Mouse (Mus musculus) lung, postnatal 4 days (tissue): ENCODE data around the gene Gdi1.

ENCODE experiments used
- DNase-seq, 2 experiments: peaks; one replicate each; pipeline ENCODE4 v3.0.0; 2021

Gdi1 gene

DNA sequence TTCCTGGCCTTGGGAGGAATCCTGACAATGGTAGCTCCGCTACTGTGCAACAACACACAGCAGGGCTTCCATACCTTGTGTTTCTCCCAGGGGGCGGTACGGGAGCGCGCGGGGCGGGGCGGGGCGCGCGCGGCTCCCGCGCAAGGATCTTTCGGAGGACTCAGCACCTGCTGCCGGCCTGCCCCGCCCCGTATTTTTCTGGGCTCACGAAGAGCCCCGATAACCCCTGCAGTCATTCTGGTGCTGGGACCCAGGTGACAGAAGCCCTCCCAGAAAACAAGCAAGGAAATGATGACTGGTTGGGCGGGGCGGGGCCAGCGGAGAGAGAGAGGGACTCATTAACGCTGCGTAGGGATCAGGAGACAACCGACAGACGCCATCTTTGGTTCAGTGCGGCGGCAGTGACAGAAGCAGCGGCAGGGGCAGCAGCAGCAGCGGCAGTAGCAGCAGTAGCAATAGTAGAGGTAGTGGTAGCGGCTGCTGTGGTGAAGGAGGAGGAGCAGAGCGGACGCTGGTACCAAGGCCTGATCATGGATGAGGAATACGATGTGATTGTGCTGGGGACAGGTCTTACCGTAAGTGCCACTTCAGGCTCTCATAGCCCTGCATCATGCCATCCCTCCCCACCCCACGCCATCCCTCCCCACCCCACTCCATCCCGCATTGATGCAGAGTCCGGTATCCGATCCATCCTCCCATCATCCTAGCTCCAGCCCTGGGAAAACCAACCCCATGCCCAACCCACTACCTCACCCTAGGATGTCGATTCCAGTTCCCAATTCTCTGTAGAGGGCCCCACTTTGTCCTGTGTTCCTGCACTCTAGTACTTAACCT, at the start of gene Gdi1:
Gene Gdi1, plus strand, starts transcription at position 132 of the 834 bp plus-strand sequence.
- peak; percentile 81 to 84 for DNase-seq

DNA sequence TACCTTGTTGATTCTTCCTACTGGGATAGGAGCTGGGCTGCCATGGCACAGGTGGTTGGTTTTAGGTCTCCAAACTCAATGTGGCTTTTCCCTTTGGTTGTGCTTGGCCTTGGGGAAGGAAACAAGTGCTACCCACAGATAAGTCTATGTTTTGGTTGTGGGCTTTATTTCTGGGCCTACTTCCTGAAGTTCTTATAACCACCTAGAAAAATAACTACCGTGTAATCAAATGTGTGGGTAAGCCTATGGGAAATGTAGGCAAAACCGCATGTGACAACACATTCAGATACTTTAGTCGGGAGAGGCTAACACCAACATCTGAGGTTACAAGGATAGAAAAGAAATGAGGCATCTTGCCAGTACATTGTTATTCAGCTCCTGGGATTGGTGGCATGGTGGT, 47.1 kb upstream of the Gdi1 start:
- DNase-seq: no peak

DNA sequence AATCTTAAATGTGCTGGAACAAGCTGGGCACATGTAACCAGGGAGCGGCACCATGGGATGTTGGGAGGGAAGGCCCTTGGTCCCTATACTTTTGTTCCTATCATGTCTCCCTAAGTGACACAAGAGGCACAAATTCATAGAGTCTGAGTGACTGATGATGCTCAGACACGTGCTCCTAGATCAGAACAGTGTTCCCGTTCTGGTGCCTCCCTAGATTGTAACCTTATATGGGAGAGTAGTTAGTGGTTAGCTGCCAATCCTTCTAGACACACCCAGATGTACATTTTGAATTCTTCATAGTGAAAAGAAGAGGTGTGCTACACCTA, 35.1 kb upstream of the Gdi1 start:
- DNase-seq: no peak

DNA sequence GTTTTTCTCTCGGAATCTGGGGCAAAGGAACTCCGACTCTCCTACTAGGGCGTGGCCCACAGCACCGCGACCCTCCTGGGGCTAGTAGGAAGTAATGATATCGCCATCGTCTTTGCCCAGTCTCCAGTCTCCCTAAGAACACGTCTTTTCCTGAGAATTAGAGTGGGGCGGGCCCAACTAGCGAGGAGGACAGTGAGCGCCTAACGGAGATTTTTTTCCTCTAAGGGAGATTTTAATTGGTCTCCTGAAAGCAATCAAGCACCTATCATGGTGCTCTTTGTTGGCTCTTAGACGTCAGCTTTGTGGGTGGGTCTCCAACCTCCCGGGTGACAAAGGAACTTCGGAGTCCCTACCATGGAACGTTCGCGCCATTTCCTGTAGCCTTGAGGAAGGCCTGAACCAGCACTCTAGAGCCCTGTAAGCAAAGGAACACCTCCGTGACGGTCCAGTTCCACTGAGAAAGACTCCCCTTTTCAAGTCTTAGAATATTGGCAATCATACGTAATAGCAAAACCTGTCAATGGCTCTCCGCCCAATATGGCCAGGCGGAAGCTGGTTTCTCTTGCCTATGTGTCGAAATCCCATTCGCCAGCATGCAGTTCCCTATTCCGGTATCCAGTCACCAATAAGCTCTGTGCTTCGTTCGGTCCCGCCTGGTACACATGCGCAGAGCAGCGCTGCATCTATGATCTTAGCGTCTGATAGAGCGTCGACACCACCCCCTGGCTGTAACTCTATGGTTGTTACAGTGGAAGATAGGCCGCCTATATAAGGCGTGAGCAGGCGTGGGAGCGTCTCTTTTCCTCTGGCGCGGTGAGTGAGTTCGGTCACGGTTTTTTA, 34.5 kb upstream of the Gdi1 start, which contains the start of gene Rpl10:
Gene Rpl10, plus strand, starts transcription at position 751 of the 840 bp plus-strand sequence.
- peak; percentile 93 to 96 for DNase-seq

DNA sequence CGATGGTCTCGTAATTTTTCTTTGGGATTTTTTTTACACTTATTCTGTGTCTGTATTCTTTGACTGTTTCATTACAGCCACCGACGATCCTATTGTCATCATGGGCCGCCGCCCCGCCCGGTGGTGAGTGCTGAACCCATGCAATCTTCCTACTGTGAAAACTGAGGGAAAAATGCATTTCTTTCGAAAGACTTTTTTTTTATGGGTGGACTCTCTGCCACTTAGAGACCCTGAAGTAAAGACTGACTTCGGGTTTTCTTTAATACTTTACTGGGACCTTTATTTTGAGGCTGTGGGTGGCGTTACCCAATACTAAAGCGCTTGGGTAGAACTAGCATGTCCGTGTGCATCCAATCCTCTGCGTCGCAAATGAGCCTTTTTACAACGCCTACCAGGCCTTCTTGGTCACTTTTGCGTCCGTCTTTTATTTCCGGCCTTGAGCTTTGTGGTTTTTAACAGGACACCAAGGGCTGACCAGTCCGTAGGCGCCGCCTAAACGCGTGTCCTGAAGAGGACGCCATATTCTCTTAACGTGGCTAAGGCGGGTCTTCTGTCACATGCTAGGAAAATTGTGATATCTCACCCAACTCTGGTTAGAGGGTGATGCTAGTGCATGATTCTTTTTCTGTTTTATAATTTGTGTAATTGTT, 33.8 kb upstream of the Gdi1 start:
- peak; percentile 49 to 58 for DNase-seq

DNA sequence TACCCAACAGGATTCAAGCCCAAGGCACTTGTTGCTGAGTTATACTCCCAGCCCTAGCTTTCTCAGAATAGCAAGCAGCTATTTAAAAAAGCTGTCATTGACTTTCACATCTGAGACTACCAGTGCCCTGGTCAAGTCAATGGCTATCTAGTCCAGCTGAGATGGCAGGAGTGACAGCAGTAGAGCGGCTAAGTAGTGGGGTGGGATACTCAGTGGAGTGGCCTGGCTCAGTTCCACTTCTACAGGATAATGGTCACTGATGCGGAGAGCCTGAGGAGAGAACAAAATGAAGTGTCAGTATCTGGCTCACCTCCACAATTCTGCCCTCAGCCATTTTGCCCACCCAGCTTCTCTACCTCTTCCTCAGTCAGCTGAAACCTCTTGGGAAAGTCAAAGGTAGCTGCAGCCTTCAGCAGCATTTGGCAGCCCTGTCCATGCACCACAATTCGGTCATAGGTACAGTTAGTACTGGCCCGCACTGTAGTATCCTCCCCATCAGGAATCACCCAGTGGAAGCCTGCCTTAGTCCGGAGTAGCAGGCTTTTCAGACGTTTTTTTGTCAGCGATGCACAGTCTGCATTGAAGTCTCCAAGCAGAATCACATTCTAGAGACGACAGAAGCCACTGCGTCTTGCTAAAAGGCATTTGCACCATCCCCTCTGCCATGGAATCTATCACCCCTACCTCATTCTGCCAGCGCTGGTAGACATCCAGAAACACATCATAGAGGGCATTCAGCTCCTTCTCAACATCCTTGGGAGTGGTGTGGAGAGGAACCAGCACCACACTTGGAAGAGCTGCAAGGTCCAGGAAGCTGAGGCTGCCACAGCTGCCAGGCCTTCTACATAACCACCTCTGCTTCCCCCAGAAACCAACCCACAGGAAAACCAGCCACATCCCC, 31.1 kb upstream of the Gdi1 start:
- no peak for DNase-seq

DNA sequence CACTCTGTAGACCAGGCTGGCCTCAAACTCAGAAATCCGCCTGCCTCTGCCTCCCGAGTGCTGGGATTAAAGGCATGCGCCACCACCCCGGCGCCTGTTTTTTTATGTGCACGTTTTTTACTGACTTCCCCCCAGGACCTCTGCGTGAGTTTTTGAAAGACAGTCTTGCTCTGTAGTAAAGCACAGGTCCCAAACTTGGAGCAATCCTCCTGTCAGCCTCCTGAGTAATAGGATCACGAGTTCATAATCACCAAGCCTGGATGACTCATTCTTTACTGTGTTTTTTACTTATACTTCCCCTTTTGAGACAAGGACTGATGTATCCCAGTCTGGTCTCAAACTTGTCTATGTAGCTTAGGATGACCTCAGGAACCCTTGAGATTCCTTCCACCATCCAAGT, 26.9 kb upstream of the Gdi1 start:
- DNase-seq: no peak

DNA sequence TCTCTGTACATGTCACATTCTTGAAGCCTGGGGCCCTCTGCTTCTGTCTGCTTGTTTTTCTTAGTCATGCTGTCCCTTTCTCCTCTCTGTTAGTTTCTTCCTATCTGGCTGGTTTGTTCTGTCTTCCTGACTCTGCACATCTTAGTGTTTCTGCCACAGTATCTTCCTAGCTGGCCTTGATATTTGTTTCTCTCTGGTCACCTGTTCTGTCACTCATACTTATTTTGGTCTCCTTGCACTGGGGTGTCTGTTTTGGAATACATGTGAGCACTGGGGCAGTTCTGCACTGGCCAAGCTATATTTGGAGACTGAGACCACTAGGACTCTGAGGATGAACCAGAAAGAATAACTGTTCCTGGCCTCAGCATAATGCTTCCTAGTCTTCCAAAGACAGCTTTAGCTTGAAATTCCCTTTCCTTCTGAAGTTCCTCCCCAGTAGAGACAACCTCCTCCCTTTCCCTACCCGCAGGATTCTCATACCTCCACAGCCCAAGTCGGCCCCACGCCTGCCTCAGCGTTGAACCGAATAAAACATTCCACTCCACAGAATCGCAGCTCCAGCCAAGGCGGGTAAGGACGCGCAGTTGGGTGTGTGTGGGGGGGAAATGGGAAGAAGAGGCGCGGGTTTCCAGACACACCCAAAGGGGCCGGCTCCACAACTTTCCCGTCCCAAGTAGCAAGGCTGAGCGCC, 23.6 kb upstream of the Gdi1 start:
- no peak for DNase-seq

DNA sequence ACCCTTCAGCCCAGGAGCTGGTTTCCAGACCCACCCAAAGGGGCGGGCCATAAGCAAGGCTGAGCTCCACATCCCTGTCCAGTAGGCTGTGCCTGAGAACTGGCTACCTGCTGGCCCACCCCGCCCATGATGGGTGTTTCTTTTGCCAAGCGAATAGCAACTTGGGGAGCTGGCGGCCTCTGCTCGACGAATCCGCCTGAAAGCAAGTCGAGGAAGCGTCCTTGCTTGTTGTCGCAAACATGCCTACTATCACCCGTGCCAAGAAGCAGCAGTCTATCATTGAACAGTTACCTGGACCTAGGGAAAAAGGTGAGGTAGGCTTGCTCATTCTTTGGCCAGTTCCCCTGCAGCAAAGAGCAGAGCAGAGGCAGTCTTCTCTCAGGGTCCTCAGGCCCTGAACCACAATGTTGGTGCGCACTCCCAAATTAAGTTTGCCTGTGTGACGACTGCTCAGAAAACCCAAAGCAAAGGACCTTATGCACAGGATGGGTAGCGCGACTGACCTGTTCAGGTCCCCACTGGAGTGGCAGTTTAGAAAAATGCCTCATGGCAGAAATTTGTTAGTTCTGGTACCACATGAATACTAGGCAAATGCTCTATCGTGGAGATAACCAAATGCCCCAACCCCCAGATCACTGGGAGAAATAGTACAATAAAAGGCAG, 22.9 kb upstream of the Gdi1 start, which contains the start of the genes Taz and Dnase1l1:
Gene Taz, plus strand, starts transcription at position 181 of the 663 bp plus-strand sequence.
Gene Dnase1l1, minus strand, starts transcription at position 606 of the 663 bp plus-strand sequence.
- DNase-seq: peak; percentile 86 to 93

DNA sequence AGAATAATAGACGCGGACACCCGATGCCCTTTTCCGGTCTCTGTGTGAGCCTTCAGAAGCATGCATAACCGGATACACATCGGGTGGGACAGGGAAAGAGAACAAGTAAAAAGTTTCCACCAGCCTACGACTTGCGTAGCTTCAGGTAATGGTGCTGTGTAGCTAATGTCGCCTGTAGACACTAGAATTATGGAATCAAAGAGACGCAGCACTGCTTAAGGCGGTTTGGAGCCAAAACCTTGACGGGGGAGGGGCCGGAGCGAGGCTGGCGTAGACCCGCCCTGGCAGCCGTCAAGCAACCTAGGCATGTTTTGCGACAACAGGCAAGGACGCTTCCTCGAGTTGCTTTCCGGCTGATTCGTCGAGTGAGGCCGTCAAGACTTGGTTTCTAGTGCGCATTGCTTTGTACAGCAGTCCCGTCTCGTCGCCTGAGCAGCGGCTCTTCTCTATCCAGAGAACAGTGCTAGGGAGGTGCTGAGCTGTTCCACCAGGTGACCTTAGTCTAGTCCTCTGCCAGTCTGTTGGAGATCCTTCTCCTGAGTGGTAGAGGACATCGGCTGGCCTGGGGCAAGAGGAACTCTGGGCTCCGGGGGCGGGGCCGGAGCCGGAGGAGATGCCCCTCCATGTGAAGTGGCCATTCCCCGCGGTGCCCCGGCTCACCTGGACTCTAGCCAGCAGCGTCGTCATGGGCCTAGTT, 22.3 kb upstream of the Gdi1 start:
- DNase-seq: peak; percentile 91

DNA sequence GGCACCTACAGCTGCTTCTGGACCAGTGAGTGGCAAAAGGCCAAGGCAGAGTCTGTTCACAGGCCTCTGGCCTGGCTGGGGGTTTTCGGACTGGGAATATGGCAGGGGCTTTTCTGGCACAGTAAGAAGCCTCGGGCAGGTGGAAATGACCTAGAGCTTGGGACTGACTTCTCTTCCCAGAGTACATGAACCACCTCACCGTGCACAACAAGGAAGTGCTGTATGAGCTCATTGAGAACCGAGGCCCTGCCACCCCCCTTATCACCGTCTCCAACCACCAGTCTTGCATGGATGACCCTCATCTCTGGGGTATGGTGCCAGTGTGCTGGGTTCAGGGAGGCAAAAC, 21.7 kb upstream of the Gdi1 start:
- DNase-seq: no peak

DNA sequence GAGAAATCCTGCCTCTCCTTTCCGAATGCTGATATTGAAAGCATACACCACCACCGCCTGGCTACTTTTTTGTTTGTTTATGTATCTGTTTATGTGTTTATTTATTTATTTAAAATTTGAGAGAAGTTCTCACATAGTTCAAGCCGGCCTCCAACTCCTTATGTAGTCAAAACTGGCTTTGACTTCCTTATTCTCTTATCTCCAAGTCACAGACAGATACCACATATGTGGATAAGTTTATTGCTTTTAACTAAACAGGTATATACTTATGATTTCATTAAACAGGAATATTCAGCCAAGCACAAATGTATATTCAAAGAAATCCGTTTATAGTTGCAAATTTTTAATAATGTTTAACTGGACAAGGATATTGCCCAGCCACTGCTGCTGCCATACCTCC, 11.4 kb upstream of the Gdi1 start:
- DNase-seq: no peak

DNA sequence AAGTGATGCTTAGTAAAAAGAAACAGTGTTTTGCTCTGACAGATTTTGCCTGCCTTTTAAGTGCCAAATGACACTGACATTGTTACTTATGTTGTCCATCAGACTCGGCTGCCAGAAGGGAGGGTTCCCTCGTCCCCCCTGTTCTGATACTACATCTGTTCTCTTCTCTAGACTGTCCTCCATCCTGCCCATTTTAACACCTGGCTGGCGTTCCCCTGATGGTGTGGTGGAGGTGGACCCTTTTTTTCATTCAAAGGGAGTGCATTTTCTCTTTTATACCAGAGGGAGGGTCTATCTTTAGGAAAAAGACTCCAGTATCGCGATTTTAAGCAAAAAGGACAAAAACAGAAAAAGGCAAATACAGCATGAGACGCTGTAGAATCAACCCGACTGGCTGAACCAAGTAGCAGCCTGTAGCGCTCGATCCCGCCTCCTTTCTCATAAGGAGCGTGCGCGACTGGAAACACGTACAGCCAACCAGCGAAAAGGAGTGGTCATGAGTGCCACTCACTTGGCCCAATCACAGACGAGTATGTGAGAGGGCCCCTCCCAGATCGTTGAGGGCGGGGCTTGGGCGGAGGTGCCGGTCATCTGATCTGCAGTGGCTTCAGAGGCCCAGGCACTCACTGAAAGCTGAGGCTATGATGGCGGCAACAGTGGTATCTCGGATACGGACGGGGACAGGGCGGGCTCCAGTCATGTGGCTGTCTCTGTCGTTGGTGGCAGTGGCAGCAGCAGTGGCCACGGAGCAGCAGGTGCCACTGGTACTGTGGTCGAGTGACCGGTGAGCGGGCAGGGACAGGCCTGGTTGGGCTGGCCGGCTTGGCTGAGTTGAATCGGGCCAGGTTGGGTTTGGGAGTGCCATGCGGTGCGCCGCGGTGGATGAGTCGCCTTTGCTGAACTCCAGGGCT, 8.0 kb upstream of the Gdi1 start, which contains the start of gene Atp6ap1:
Gene Atp6ap1, plus strand, starts transcription at position 560 of the 911 bp plus-strand sequence.
- peak; percentile 95 to 96 for DNase-seq

DNA sequence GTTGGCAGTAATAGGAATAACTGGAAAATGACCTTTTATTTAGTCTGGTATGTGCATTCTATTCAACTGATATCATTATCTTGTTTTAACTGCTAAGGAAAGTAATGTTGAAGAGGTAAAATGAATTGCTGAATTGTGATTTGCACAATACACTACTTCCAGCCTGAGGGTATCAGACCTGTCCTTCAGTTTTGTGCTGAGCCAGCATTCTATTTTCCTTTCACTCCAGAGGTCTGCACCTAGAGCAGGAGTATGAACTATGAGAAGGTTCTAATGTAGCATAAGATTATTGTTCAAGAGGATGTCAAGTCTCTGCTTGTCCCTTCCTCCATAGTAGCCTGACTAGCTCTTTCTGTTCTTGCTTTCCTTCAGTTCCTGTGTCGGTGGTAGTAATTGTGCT, 6.5 kb upstream of the Gdi1 start:
- DNase-seq: no peak

DNA sequence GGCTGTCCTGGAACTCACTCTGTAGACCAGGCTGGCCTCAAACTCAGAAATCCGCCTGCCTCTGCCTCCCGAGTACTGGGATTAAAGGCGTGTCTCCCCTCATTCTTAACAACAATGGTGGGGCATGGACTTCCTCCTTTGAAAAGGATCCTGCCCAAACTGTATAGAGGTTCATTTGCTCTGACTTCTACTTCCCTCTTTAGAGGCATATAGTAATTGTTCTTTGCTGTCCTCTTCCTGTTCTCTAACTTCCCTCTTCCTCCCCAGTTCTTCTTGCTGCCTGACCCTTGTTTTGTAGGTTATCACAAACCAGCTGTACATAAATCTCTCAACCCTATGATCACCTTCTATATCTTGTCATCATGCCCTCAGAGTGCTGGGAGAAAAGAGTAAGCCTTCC, 5.1 kb upstream of the Gdi1 start:
- DNase-seq: no peak

DNA sequence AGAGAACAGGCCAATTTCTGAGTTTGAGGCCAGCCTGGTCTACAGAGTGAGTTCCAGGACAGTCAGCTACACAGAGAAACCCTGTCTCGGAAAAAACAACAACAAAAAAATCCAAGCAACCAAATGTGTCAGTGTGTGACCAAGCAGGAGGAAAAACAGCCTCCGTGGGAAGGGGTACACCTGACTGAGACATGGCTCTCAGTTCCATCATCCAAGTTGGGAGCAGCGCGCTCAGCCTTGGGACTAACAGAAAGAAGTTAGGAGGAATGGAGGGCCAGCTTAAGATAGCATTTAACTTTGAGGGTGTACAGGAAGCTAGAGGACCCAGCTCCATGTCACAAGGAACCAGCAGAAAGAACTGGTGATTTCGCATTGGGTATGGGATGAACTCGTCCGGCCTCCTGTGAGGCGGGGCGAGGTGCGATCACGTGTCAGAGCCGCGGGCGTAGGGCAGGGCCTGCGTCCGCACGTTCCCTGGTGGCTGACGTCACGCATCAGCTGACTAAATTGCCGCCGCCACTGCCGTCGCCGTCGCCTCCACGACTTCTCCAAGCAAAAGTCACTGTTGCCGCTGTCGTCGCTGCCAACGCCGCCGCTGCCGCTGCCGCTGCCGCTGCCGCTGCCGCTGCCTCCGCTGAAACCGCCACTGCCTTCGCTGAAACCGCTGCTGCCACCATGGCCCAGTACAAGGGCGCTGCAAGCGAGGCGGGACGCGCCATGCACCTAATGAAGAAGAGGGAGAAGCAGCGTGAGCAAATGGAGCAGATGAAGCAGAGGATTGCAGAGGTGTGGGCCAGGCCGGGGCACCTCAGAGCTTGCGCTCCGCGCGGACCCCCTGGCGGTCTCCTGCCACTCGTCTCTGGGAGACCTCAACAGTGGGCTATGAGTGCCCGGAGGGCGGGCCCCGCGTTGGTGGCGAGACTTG, 8.0 kb downstream of the Gdi1 start, which contains the start of gene Fam50a:
Gene Fam50a, plus strand, starts transcription at position 494 of the 925 bp plus-strand sequence.
- DNase-seq: peak; percentile 89 to 93

DNA sequence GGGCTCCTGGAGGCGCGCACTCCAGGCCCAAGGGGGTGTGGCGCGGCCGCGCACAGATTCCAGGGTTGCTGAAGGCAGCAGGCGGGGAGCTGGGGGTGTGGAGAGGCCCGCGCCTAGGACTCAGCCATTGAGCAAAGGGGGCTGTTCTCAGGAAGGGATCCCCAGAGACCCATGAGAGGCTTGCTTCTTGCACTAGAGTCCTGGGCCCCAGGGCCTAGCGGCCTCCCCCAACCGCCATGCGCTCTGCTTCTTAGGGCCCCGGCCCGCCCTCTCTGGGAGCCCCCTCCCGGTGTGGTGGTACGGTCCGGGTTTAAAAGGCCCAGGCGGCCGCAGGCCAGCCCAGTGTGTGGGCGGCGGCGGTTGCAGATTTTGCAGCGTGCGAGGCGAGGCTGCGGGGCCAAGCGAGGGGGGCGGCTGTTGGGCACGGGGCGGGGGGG, 23.9 kb downstream of the Gdi1 start, which contains the start of gene Plxna3:
Gene Plxna3, plus strand, starts transcription at position 342 of the 437 bp plus-strand sequence.
- peak; percentile 78 to 81 for DNase-seq

DNA sequence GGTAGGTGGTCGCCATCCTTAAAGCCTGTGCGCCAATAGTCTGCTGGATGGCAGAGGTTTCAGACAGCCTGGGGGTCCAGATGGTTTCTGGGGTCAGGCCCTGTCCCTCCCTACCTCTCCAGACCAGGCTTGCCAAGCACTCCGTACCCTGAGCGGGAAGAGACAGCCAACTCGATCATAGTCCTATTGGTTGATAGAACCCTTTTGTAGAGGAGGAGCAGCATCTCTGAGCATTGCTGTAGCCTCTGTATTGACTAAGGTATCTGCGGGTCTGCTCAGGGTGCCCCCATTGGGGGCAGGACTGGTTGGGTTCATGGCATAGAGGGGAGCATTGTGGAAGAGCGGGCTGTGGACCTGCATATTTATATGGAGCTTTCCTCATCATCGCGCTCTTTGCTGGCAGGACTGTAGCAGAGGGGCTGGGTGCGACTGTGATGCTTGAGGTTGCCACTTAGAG, 24.4 kb downstream of the Gdi1 start:
- DNase-seq: no peak
